Mouse (Mus musculus) heart, embryonic 16.5 days (tissue): ENCODE measurements around the gene Eps8. TPM values are rescaled to one million over a fixed set of nuclear protein-coding genes. Genes with fewer than 3 reads are reported as not detected.

Source experiments
- ATAC-seq: fragments of 200-750 bp; cut with Nextera tagmentation; replicated peaks from 2 replicates; pipeline ENCODE4 v1.8.0; 2017; ENCODE audit warnings: moderate number of reproducible peaks; ENCODE audit not compliant: insufficient read depth, low FRiP score; ENCODE audit errors: extremely low read depth
- H3K27ac ChIP-seq: fragments of 300-500 bp; sonication (generic); 2 replicates; pipeline ENCODE4 v1.5.1; 2014; ENCODE audit warnings: mild to moderate bottlenecking, low read length, control low read depth, moderate library complexity
- H3K27me3 ChIP-seq: fragments of 300-500 bp; sonication (generic); 2 replicates; pipeline ENCODE4 v1.6.1; 2014; ENCODE audit warnings: low read length, mixed read lengths; ENCODE audit not compliant: control insufficient read depth, insufficient read depth
- H3K36me3 ChIP-seq: fragments of 300-500 bp; sonication (generic); 2 replicates; pipeline ENCODE4 v1.6.1; 2014; ENCODE audit not compliant: control insufficient read depth, insufficient read depth
- H3K4me1 ChIP-seq: fragments of 300-500 bp; sonication (generic); 2 replicates; pipeline ENCODE4 v1.6.1; 2014; ENCODE audit warnings: low read length, mixed read lengths; ENCODE audit not compliant: control insufficient read depth, insufficient read depth
- H3K4me2 ChIP-seq: fragments of 300-500 bp; sonication (generic); 2 replicates; pipeline ENCODE4 v1.6.1; 2014; ENCODE audit warnings: low read depth, mild to moderate bottlenecking, control low read depth, low read length
- H3K4me3 ChIP-seq: fragments of 300-500 bp; sonication (generic); 2 replicates; pipeline ENCODE4 v1.5.1; 2014; ENCODE audit warnings: mild to moderate bottlenecking, control low read depth, low read length
- H3K9ac ChIP-seq: fragments of 300-500 bp; sonication (generic); 2 replicates; pipeline ENCODE4 v1.6.1; 2014; ENCODE audit warnings: low read length, control low read depth
- H3K9me3 ChIP-seq: fragments of 300-500 bp; sonication (generic); replicated peaks from 2 replicates; pipeline ENCODE4 v1.6.1; 2016; ENCODE audit warnings: low read length; ENCODE audit not compliant: control insufficient read depth
- WGBS: fragments of 180-500 bp; shearing (Covaris S2); extraction: QIAGEN DNeasy Blood & Tissue Kit; methylation state at CpG from one replicate; pipeline ENCODE4 v1.1.7; 2014; 5-methylcytosine and 5-hydroxymethylcytosine counted together
- polyA plus RNA-seq: library from polyadenylated mRNA; unstranded; fragments of >200 nt; fragmentation: Nextera tagmentation; extraction: Ambion mirVana; gene quantifications from 2 replicates; pipeline ENCODE4 v1.2.1, GENCODE M21; 2015

Gene Eps8
- polyA plus RNA-seq, 1 experiment from 2014 or later: 36.7 TPM

- WGBS: 73% methylated on average over 11 of the region's 11 CpGs
- Histone ChIP-seq H3K9me3 (no peaks in the 10 kb centered on the region), H3K9ac (no peak overlapping the region), H3K27me3 (no peaks in the 10 kb centered on the region), H3K36me3 (no peaks in the 10 kb centered on the region), H3K4me3 (no peak overlapping the region), H3K4me2 (no peak overlapping the region), H3K27ac (no peak overlapping the region), H3K4me1 (no peaks in the 10 kb centered on the region)
- no peak for ATAC-seq
Measured at GRCm38 (mm10) chr6:137519529-137520342, 134.9 kb downstream of the Eps8 start.

- Histone ChIP-seq H3K27me3 (no peaks in the 10 kb centered on the region), H3K9me3 (no peaks in the 10 kb centered on the region), H3K27ac (no peak overlapping the region), H3K4me2 (no peak overlapping the region), H3K4me3 (no peak overlapping the region), H3K36me3 (no peaks in the 10 kb centered on the region), H3K9ac (no peak overlapping the region), H3K4me1 (no peaks in the 10 kb centered on the region; the same call in 1 of the 2 replicates)
- ATAC-seq: no peak
- whole genome bisulfite sequencing: 70% methylated on average over 4 of the region's 4 CpGs
Measured at GRCm38 (mm10) chr6:137514872-137515271, 139.8 kb downstream of the Eps8 start.

- ATAC-seq: peak; percentile 55
- WGBS: 45% methylated on average over 5 of the region's 5 CpGs
- Histone ChIP-seq H3K9ac (no peak overlapping the region), H3K9me3 (no peaks in the 10 kb centered on the region), H3K4me2 (no peak overlapping the region), H3K27ac (peak overlapping the region; percentile 29; the same call in 1 of the 2 replicates), H3K36me3 (peaks cover 4% of the 10 kb centered on the region; the same call in 1 of the 2 replicates), H3K4me3 (no peak overlapping the region), H3K4me1 (peaks cover 4% of the 10 kb centered on the region; the same call in 1 of the 2 replicates), H3K27me3 (no peaks in the 10 kb centered on the region)
Measured at GRCm38 (mm10) chr6:137512753-137513152, 141.9 kb downstream of the Eps8 start.

GRCm38 (mm10) chr6:137509341-137510045 is 145.2 kb downstream of the Eps8 start:
- Histone ChIP-seq H3K27ac (no peak overlapping the region), H3K4me1 (peaks cover 4% of the 10 kb centered on the region; the same call in 1 of the 2 replicates), H3K4me3 (no peak overlapping the region), H3K9ac (no peak overlapping the region), H3K27me3 (no peaks in the 10 kb centered on the region), H3K36me3 (peaks cover 13% of the 10 kb centered on the region; the same call in 1 of the 2 replicates), H3K4me2 (no peak overlapping the region), H3K9me3 (no peaks in the 10 kb centered on the region; the same call in 1 of the 2 replicates)
- 49% methylated on average over 14 of the region's 14 CpGs for WGBS
- 0 out of 2 replicates have a peak, but pooled peaks have one; percentile 35 for ATAC-seq

- Histone ChIP-seq H3K36me3 (peaks cover 13% of the 10 kb centered on the region; the same call in 1 of the 2 replicates), H3K9me3 (no peaks in the 10 kb centered on the region; the same call in 1 of the 2 replicates), H3K4me1 (peaks cover 4% of the 10 kb centered on the region; the same call in 1 of the 2 replicates), H3K27ac (no peak overlapping the region), H3K9ac (no peak overlapping the region), H3K4me3 (no peak overlapping the region), H3K4me2 (no peak overlapping the region), H3K27me3 (no peaks in the 10 kb centered on the region)
- WGBS: 94% methylated on average over 19 of the region's 19 CpGs
- no peak for ATAC-seq
Measured at GRCm38 (mm10) chr6:137508936-137509335, 145.7 kb downstream of the Eps8 start.

- Histone ChIP-seq H3K4me3 (no peak overlapping the region), H3K27ac (no peak overlapping the region), H3K9ac (no peak overlapping the region), H3K36me3 (peaks cover 13% of the 10 kb centered on the region; the same call in 1 of the 2 replicates), H3K27me3 (no peaks in the 10 kb centered on the region), H3K4me2 (no peak overlapping the region), H3K9me3 (no peaks in the 10 kb centered on the region; the same call in 1 of the 2 replicates), H3K4me1 (peaks cover 4% of the 10 kb centered on the region; the same call in 1 of the 2 replicates)
- 51% methylated on average over 7 of the region's 7 CpGs for WGBS
- ATAC-seq: no peak
Measured at GRCm38 (mm10) chr6:137506563-137506962, 148.1 kb downstream of the Eps8 start.

- H3K27ac ChIP-seq: no peak overlapping the region
- 65% methylated on average over 3 of the region's 3 CpGs for WGBS
- no peak for ATAC-seq
Measured at GRCm38 (mm10) chr6:137505555-137506227, 149.0 kb downstream of the Eps8 start.

GRCm38 (mm10) chr6:137504052-137504451 is 150.6 kb downstream of the Eps8 start:
- Histone ChIP-seq H3K9ac (no peak overlapping the region), H3K27ac (no peak overlapping the region), H3K4me3 (no peak overlapping the region), H3K4me1 (no peaks in the 10 kb centered on the region), H3K9me3 (no peaks in the 10 kb centered on the region; the same call in 1 of the 2 replicates), H3K4me2 (no peak overlapping the region), H3K36me3 (peaks cover 13% of the 10 kb centered on the region; the same call in 1 of the 2 replicates), H3K27me3 (no peaks in the 10 kb centered on the region)
- ATAC-seq: no peak
- 64% methylated on average over 1 of the region's 1 CpGs for WGBS

More at GRCm38 (mm10) chr6:137505555-137506227, 149.0 kb downstream of the Eps8 start:
- Histone ChIP-seq H3K4me2 (no peak overlapping the region), H3K4me3 (no peak overlapping the region), H3K4me1 (peaks cover 4% of the 10 kb centered on the region; the same call in 1 of the 2 replicates), H3K36me3 (peaks cover 13% of the 10 kb centered on the region; the same call in 1 of the 2 replicates), H3K9me3 (no peaks in the 10 kb centered on the region; the same call in 1 of the 2 replicates), H3K27me3 (no peaks in the 10 kb centered on the region), H3K9ac (no peak overlapping the region)
